Mouse (Mus musculus): ENCODE results near the gene Fbxl13. TPM values are rescaled to one million over a fixed set of nuclear protein-coding genes. Genes with fewer than 3 reads are reported as not detected.

Gene Fbxl13
- total RNA-seq (2015; ENCODE audit: low replicate concordance) (not detected in 2 replicates), total RNA-seq (2017; ENCODE audit: low replicate concordance) (not detected in 2 replicates)

DNA sequence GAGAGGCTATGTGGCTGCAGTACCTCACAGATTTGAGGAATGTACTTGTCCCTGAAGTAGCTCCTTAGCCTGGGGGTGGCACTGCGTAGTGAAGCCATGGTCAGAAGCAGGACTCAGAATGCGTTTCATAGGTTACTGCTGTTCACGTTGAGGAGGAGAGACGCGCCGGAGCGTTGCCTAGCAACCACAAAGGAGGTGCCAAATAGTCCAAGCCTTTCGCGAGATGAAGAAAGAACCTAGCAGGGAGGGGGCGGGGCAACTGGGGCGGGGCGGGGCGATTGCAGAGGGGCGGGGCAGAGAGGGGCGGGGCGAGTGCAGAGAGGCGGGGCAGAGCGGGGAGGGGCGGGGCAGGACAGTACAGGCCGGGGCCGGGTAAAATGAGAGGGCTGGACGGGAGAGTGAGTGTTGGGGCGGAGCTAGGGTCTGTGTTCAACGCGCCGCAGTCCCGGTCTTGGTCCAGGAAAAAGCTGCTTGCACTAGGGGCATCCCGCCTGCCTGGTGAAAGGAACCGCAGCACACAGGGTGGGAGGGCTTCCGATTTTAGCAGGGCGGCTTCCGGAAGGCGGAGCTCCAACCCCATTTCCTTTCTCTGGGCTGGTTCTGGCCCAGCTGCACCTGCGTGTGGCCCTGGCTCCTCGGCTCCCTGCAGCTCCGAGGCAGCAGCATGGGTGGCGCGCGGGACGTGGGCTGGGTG is at the start of gene Fbxl13, which contains the start of gene Armc10:
Gene Fbxl13, minus strand, starts transcription at position 196 of the 694 bp plus-strand sequence.
Gene Armc10, plus strand, starts transcription at position 375 of the 694 bp plus-strand sequence.
- peak; percentile 88 for ATAC-seq (replicated peaks; ENCODE audit: low FRiP score, poor library complexity, severe bottlenecking)

DNA sequence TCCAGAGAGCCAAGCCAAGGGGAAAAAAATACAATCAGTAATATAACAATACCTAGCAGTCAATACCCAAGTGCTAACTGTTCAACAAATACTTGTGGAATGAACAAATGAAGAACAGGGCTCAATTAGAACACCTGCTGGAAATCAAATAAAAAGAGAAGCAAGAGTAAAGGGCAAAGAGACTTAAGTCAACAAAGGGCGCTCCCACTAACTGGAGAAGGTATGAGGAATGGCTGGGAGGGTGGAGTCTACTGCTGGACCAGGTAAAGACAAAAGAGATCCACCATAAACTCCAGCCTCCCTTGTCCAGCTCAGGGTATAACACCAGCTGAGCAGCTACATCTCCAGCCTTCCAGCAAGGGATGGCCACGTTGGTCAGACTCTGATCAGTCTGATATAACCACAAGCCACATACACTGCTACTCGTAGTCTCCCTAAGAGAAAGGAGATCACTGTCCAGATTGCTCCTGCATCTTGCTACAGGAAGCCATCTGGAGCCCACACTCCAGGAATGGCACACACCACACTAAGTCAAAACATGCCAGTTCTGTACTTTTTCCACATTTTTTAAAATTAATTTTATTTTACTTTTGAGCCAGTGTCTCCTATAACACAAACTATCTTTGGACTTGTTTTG is 49.5 kb upstream of the Fbxl13 start:
- ATAC-seq (replicated peaks; ENCODE audit: low FRiP score, poor library complexity, severe bottlenecking) = no peak

DNA sequence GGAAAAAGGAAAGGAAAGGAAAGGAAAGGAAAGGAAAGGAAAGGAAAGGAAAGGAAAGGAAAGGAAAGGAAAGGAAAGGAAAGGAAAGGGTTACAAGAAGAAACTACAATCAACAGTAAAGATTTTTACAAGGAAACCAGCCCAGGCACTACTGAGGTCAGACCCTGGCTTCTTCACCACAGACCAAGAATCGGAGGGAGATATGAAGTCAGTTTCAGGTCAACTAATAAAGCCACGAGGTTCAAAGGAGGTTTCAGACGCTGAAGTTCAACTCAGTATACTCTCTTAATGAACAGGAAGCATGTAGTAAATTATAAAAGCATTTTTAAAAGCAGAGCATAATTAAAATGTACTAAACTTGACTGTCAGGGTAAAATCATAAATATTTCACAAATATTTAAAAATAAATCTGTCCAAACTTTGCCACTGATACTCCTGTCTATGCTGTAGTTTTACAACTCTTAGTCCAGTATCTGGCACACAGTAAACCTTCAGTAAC is 48.0 kb upstream of the Fbxl13 start:
- ATAC-seq (replicated peaks; ENCODE audit: low FRiP score, poor library complexity, severe bottlenecking) = no peak

DNA sequence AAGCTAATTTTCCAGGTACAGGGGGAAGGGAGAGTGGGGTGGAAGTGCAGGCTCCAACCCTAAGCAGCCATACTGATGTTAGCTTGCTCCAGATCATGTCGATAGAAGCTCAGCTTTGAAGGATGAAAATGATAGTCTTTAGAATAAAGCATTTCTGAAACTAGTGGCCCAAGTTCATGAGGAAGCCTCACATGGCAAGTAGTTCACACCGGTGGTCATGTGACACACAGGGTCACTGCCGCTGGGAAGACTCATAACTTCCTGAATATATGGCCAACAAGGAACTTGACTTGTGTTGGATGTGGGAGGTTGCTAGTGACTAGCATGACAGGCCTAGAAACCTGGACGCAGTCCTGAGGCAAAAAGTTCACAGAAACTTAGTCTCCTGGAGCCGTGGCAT is 46.8 kb upstream of the Fbxl13 start:
- ATAC-seq (replicated peaks; ENCODE audit: low FRiP score, poor library complexity, severe bottlenecking) = no peak

DNA sequence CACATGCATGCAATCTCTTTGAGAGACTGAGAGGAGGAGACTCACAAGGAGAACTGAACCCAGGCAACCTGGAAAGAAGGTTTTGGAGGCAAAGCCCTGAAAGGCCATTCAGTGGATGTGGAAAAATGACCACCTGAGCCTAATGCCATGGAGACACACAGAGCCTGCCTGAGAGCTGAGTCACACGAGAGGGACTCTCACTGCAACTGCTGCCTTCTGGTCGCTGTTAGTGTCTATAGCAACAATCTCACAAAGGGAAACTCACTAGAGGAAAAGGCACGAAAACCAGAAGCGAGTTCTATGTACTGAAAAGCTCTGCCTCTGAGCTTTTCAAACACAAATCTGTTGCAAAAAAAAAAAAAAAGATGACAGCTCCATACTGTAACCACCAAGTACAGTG is 41.6 kb upstream of the Fbxl13 start:
- no peak for ATAC-seq (replicated peaks; ENCODE audit: low FRiP score, poor library complexity, severe bottlenecking)

DNA sequence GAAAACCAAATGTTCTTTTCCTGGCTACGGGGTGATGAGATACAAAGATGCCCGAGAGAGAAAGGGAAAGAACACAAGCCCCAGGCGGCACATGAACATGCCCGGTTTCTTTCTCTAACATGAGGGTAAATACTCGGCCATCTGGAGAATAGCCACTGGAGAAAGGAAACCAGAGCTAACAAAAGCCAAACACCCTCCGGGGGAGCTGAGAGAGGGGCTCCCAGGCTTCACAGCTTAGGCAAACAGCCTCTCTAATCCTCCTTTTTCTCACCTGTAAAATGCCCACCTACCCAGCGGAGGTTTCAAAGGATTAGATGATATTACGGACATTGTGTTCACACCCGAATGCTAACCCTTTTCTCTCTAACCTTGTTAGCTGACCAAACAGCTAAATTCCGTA is 39.6 kb upstream of the Fbxl13 start:
- no peak for ATAC-seq (replicated peaks; ENCODE audit: low FRiP score, poor library complexity, severe bottlenecking)

DNA sequence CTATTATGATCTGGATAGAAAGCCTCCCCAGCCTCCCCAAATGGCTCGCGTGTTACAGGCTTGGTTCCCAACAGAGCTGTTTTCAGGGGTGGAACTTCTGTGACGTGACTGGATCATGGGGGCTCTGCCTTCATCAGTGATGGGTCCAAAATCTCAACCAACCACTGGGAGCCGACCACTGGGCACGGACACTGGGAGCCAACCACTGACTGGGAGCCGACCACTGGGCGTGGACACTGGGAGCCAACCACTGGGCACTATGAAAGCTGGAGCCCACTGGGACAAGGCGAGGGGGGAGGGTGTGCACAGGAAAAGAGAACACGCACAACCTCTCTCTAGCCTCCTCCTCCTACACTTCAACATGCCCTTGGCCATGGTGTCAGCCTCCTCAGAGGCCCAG is 38.4 kb upstream of the Fbxl13 start:
- no peak for ATAC-seq (replicated peaks; ENCODE audit: low FRiP score, poor library complexity, severe bottlenecking)

DNA sequence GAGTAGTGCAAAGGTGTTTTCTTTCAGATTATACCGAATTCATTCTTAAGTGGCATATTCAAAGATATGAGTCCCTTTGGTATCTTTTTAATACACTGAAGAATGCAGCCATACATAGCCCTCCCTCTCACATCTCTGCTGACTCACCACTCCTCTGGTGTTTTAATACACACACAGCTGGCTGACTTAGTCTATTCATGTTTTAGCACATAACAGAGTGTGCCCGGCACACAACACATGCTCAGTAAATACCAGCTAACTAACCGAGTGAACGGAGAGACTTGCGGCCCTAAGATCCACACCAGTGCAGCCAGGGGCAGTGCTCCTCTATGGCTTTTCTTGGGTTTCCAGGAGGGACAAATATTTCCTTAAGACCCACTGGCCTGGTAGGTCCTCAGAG is 35.5 kb upstream of the Fbxl13 start:
- no peak for ATAC-seq (replicated peaks; ENCODE audit: low FRiP score, poor library complexity, severe bottlenecking)

DNA sequence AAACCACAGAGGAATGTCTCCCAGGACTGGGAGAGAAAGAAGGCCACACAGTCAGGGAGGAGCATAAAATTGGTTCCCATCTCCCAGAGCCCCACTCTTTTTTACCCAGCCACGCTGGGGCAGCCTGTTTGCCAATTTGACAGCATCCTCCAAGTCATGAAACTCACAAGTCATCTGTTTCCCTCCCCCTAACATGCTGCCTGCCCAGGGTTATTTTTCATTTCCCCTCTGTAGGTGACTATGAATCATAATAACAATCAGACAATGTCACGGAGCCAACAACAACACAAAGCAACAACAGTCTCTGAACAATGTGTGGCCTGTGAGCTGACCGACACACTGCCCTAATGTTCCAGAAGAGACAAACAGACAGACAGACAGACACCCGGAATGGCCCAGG is 34.6 kb upstream of the Fbxl13 start:
- no peak for ATAC-seq (replicated peaks; ENCODE audit: low FRiP score, poor library complexity, severe bottlenecking)

DNA sequence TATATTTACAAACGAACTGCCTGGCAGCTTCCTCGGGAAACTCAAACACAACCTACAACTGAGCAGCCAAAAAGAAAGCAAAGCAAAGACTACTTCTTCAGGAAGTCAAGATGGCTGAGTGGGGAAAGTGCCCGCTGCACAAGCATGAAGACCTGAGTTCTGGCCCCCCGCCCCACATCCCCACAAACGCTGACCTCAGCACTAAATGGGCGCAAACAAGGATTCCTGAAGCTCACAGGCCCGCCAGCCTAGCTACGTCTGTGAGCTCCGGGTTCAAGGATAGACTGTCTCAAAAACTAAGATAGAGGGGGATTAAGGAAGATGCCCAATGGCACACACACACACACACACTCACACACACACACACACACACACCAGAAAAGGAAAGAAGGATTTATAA is 32.9 kb upstream of the Fbxl13 start:
- no peak for ATAC-seq (replicated peaks; ENCODE audit: low FRiP score, poor library complexity, severe bottlenecking)

DNA sequence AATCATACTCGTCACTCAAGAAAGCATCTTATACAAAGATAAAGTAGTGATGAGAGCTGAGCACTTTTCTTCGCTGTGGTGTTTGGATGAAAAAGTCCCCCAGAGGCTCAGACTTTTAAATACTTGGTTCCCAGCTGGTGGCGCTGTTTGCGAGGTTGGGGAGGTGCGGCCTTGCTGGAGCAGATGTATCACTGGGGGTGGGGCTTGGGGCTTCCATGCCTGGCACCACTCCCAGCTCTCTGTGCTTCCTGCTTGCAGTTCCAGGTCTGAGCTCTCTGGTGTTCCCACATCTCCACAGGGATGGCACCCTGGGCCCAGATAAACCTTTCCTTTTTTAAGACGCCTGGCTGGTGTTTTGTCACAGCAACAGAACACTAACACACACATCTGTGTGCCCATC is 32.5 kb upstream of the Fbxl13 start:
- no peak for ATAC-seq (replicated peaks; ENCODE audit: low FRiP score, poor library complexity, severe bottlenecking)

DNA sequence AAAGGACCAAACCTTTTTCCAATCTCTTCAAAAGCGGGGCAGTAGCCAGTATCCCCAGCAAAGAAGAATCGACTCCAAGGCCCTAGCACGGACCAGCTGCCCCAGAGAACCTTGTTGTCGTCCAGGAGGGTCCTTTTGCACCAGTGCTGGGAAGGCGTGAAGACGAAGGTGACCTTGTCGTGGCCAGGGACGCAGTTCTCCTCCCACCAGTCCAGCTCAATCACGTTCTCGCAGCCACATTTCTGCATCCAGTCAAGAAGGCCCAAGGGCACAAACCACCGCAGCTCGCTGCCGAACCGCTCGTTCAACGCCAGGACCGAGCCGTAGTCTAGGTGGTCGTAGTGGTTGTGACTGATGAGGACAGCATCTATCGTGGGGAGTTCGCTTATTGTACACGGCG is 30.1 kb upstream of the Fbxl13 start:
- no peak for ATAC-seq (replicated peaks; ENCODE audit: low FRiP score, poor library complexity, severe bottlenecking)

DNA sequence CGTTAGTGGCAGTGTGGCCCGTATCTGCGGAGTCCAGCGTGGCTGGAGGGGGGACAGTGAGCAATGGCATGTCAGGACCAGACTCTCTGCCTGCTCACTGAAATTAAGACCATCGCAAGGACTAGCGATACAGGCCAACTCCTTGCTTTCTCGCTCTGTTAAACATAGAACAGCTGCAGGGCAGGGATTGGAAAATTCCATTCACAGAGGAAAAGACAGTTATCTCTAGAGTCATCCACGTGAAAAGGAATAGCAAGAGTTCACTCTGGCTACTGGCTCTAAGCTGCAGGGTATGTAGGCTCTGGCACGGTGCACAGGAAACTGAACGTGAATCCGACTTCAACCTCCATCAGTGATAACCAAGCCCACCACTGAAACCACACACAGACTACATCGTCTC is 29.6 kb upstream of the Fbxl13 start:
- ATAC-seq (replicated peaks; ENCODE audit: low FRiP score, poor library complexity, severe bottlenecking) = no peak

DNA sequence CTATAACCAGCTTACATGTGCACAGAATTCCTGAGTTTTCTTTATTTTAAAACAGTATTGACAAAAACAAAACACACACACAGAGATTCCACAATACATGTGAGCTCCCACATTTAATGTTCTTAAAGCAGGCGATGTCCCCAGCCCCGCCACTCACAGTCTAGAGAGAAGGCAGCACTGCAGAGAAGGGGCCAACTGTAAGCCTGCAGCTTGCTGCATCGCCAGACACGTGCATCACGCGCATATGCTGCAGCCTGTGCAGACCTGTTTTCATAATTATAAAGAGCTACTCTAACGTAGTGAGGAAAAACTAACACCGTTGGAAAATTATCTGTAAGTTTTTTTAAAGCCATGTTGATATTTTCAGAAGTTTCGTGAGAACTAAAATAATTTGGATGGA is 28.3 kb upstream of the Fbxl13 start:
- no peak for ATAC-seq (replicated peaks; ENCODE audit: low FRiP score, poor library complexity, severe bottlenecking)

DNA sequence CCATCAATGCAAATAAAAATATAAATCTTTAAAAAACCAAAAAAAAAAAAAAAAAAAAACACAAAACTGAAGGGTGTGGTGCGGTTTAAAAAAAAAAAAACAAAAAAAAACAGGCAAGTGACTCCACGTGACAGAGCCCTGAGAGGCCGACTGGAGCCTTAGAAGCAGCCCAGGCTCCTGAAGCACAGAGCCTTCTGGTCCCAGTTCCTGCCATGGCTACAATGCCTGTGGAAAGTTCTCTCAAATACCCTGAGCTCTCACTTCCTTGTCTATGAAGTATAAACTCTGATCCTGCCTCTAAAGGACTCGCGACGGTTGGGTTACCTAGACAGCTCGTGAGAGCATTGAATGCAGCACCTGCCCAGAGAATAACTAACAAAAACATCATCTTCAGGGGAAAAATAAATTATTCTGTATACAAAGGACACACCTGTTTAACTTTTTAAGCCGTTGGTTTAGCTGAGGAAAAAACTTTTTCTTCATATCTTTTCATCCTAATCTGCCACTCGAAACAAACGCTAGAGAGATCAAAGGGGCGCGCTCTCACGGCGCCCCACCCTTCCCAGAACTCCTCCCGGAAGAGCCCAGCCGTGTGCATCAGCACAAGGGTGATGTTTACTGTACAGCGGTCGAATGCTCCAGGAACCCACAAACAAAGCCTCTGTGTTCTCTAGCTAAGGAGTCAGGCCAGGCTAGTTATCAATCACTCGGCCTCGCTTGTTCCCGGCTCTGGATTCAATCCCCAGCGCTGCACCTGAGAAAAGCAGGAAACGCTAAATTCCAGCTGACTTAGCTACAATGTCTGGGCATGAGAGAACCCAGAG is 27.6 kb upstream of the Fbxl13 start:
- ATAC-seq (replicated peaks; ENCODE audit: low FRiP score, poor library complexity, severe bottlenecking) = peak; percentile 75; the same call in 1 of the 2 replicates

DNA sequence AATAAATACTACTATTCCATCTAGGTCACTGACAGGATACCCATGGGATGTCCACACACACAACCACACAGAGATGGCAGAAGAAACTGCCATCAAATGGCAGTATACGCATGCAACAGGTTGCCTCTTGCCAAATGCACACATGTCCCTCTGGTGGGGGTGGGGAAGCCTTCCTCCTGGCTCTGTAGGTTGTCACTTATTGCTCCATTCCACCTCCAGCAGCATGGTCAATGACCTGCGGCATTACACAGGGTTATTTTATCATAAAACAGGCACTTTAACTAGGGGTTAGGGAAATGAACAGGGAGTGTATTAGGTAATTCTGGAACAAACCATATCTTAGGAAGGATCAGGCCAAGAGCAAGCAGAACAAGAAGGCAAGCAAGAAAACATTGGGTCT is 23.9 kb upstream of the Fbxl13 start:
- no peak for ATAC-seq (replicated peaks; ENCODE audit: low FRiP score, poor library complexity, severe bottlenecking)

DNA sequence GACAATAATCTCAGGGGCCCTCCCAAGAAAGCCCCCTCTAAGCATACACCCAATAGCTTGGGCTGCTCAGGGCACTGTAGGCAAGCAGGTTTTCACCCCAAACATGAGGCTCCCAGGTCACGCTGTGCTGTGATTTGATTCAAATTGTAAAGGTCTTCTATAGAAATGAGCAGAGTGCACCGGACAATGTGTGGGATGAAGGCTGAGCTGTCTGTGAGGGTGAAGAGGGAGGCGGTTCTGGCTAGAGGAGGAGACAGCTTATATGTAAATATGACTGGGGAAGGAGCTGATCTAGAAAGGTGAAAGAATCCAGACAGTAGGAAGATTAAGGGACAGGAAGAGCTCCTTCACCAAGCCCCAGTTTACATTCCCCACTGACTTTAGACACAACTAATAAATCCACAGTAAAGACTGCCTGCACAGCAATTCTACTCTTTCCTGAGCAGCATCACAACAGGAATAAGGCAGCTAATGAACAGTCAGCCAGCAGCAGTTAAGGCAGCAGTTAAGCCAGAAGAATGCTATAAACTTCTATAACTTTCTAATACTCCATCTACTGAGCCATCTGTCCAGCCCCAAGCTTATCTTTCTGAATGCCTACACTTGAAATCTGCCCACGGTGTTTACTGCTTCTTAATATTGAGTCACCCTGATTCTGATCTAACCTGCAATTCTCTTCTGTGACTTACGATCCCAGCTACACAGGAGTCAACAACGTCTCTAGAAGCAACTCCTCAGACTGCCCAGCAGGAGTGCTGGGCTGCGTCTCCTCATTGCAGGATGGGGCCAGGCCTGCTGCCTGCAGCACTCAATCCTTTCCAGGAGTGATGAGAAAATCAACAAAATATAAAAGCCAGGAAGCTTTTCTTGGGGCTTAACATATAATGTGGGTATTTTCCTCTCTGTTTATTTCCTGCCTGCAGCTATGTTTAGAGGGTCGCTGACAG is 22.0 kb upstream of the Fbxl13 start:
- ATAC-seq (replicated peaks; ENCODE audit: low FRiP score, poor library complexity, severe bottlenecking) = no peak

DNA sequence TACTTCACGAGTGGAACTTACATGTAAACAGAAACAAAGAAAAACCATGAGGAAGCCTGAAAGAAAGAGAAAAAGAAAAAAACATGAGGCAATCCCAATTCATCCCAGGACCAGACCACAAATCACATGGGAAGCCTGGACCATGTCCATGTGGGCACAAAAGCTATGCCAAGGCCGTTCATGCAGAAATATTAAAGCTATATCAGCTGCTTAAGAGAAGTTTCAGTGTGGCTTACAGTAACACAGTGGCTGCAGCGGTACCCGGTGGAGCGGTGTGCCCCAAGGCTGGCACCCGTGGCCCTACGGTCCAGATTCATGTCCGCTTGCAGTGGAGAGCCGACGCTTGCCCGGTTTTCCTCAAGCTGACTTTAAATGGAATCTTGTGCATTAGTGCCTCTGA is 17.6 kb upstream of the Fbxl13 start:
- ATAC-seq (replicated peaks; ENCODE audit: low FRiP score, poor library complexity, severe bottlenecking) = no peak

DNA sequence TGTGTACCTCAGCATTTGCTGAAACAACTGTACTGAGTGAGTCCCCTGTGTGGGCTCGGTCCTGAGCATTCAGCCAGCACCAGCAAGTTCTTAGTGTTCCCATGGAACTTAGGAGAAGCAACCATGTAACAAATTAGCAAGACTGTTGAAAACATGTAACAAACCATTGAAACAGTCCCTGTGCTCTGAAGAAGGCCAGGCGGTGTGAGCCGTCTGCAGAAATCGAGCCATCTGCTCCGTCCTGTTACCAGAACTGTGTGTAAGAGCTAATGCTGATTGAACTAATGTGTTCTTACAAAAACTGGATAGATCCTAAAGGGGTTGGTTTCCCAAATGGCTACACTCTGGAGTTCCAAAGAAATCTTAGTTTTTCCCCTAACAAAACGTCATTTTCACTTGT is 15.4 kb upstream of the Fbxl13 start:
- ATAC-seq (replicated peaks; ENCODE audit: low FRiP score, poor library complexity, severe bottlenecking) = no peak

Measured in erythroblast, adult 5-6 weeks (primary cell).